Mouse (Mus musculus) urinary bladder, postnatal 14 days (tissue): Measurements from ENCODE around the gene Casp7.
"Not testable (repeated sequence)": the region's sequence is repeated elsewhere in the genome, so short reads cannot be mapped to it uniquely, and the experiment has no call there.

Source experiments
- DNase-seq: peaks from one replicate; pipeline ENCODE4 v3.0.0; 2021; ENCODE audit warnings: low spot score

The Casp7 gene

GRCm38 (mm10) chr19:56385546-56385945 is 11.4 kb upstream of the Casp7 start:
- no peak for DNase-seq

DNA sequence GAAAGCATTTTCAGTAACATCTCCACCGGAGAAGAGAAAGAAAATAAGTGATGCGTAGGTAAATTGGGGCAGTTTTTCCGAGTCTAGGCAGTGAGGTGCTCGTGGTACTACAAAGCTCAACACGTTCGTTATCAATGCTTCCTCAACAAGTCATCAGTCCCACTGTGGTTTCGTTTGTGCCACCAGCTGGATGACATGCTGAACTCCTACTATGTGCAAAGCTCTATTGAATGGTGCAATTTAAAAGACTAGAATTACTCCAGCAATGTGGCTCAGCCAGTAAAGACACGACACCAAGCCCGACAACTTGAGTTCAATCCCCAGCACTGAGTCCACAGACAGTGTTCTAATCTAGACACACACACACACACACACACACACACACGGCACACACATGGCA is 10.8 kb upstream of the Casp7 start:
- no peak for DNase-seq

DNA sequence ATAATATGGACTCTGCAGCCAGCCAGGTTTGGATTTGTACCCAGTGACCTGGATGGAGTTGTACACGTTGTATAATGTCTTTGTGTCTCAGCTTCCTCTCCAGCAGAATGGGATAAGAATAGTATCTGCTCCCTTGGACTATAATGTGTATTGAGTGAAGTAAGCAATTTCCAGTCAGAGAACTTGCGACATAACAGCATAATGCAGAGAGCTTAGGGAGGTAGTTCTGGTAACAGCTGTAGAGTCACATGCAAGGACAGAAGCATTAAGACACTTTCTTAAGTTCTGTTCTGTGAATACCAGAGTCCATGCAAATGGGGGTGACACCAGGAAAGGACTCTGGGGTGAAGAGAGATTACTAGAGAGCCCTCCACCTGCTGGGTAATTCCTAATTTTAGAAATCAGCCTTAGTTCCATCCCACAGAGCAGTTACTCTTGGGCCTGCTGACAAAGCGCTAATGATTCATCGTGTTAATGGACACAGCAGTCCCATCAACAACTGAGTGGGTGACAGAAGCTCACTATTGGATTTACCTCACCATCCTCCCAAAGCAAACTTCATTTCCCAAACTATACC is 9.1 kb upstream of the Casp7 start:
- DNase-seq: no peak

- DNase-seq: no peak
Observed at GRCm38 (mm10) chr19:56389176-56389575, 7.8 kb upstream of the Casp7 start.

DNA sequence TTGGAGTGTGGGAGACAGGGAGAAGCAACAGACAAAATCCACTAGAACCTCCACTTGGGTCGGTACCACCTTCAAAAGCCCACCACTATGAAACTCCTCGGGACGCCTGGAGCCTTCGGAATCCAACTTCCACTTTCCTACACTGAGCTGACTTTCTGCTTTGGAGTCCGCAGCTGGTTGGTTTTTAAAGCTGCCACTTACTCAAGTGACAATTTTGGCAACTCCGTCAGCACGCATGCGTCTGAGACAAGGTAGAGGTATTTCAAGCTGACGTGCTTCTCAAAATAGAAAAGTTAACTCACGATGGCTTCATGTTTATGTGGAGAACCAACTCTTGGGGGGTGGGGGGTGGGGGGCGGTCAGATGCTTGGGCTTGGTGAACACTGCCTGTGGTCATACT is 7.0 kb upstream of the Casp7 start, which contains the start of gene Nrap:
Gene Nrap (minus strand): TSS at position 159 of the 400 bp plus-strand sequence.
- DNase-seq: no peak

- DNase-seq: peak; percentile 57
Observed at GRCm38 (mm10) chr19:56391307-56392046, 5.5 kb upstream of the Casp7 start.

- no peak for DNase-seq
Observed at GRCm38 (mm10) chr19:56393311-56393866, 3.5 kb upstream of the Casp7 start.

GRCm38 (mm10) chr19:56395183-56395935 is 1.6 kb upstream of the Casp7 start:
- no peak for DNase-seq

DNA sequence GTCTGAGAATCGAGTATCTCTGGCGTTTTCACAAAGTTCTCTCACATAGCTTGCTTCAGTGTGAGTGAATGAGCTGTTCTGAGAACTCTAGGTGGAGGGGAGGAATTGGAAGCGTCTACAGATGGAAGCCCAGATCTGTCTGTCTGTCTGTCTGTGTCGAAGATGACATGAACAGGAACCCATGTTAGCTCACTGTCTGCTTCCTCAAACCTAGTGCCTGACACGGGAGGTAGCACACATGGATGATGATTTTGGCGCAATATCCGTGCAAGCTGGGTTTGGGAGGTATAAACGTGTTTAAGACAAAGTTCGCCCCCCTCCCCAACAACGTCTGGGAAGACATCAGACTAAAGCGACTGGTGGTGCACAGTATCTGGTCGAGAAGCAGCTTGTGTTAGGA is 702 bp upstream of the Casp7 start:
- DNase-seq: no peak

DNA sequence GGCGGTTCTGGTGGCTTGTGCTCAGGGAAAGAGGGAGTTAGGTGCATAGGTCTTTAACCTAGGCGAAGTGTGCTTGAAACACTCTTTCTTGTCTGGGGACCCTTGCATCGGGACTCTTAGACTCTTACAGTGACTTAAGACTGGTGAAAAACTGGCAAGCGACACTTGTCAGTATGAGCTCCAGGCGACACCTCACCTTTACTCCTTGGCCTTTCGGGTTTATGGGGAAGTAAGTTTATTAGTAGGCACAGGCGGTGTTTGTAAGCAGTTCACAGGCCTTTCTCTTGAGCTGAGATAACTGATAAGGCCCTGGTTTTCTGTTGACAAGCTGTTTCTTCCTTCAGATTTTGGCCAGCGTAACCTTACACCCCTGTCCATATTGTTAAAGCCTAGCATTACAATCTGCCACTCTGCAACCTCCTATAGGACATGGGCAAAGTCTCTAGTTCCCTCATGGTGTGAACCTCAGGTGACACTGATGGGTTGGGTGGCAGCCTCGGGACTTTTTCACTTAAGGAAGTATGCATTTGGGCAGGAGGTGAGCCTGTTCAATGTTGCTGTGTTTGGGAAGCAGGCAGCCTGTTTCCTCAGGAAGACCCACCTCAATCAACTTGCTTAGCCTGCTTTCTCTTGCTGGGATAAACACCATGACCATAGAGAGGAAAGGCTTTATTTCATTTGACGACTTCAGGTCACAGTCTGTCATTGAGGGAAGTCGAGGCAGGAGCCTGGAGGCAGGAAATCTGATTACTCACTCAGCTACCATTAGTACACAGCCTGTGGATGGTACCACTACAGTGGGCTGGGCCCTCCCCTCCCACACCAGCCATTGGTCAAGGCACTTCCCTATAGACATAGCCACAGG is 966 bp downstream of the Casp7 start:
- no peak for DNase-seq

- DNase-seq: no peak
Observed at GRCm38 (mm10) chr19:56398528-56398795, 1.5 kb downstream of the Casp7 start.

- peak; percentile 84 for DNase-seq
Observed at GRCm38 (mm10) chr19:56400200-56400599, 3.3 kb downstream of the Casp7 start.

GRCm38 (mm10) chr19:56401864-56402263 is 4.9 kb downstream of the Casp7 start:
- DNase-seq: no peak

GRCm38 (mm10) chr19:56405824-56406223 is 8.9 kb downstream of the Casp7 start:
- no peak for DNase-seq

GRCm38 (mm10) chr19:56406581-56406980 is 9.7 kb downstream of the Casp7 start:
- DNase-seq: no peak

DNA sequence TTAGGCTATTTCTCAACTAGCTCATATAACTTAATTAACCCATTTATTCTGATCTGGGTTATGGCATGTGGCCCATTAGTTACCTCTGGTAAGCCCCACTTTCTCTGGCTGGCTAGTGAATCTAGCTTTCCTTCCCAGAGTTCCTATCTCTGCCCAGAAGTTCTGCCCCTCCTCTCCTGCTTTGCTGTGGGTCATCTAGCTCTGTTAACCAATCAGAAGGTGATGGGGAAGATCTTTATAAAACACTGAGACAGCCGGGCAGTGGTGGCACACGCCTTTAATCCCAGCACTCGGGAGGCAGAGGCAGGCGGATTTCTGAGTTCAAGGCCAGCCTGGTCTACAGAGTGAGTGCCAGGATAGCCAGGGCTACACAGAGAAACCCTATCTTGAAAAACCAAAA is 13.0 kb downstream of the Casp7 start:
- not testable (repeated sequence) for DNase-seq

GRCm38 (mm10) chr19:56418404-56418803 is 21.5 kb downstream of the Casp7 start:
- no peak for DNase-seq

- DNase-seq: no peak
Observed at GRCm38 (mm10) chr19:56419452-56419851, 22.5 kb downstream of the Casp7 start.

- no peak for DNase-seq
Observed at GRCm38 (mm10) chr19:56420345-56420744, 23.4 kb downstream of the Casp7 start.

- peak; percentile 88 for DNase-seq
Observed at GRCm38 (mm10) chr19:56422476-56423338, 25.8 kb downstream of the Casp7 start.

- no peak for DNase-seq
Observed at GRCm38 (mm10) chr19:56423370-56423769, 26.4 kb downstream of the Casp7 start.
